Mouse (Mus musculus): ENCODE results near the gene Dctn1. TPM values are rescaled to one million over a fixed set of nuclear protein-coding genes. Genes with fewer than 3 reads are reported as not detected.
"Not testable (repeated sequence)": the region's sequence is repeated elsewhere in the genome, so short reads cannot be mapped to it uniquely, and the experiment has no call there.

Dctn1 gene
- polyA plus RNA-seq, 1 experiment from 2014 or later: 116 TPM

DNA sequence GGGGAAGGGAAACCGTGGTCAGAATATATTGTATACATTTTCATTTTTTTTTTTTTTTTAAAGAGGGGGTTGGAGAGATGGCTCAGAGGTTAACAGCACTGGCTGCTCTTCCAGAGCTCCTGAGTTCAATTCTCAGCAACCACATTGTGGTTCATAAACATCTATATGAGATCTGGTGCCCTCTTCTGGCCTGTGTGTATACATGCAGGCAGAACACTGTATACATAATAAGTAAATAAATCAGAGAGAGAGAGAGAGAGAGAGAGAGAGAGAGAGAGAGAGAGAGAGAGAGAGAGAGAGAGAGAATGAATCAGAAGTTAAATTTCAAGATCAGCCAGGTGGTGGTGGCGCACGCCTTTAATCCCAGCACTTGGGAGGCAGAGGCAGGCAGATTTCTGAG lies 6.3 kb upstream of the Dctn1 start:
- H3K4me3 ChIP-seq; H3K27ac ChIP-seq (replicated peaks); H3K9me3 ChIP-seq; H3K36me3 ChIP-seq (replicated peaks): not testable (repeated sequence)
- WGBS: 33% methylated on average over 3 of the region's 3 CpGs
- H3K4me1 ChIP-seq: peaks cover 41% of the 10 kb centered on the region
- peak; percentile 52 for DNase-seq (ENCODE audit: low spot score)
- peaks cover 46% of the 10 kb centered on the region for H3K27me3 ChIP-seq (replicated peaks; ENCODE audit: low read depth, poor library complexity, severe bottlenecking)

DNA sequence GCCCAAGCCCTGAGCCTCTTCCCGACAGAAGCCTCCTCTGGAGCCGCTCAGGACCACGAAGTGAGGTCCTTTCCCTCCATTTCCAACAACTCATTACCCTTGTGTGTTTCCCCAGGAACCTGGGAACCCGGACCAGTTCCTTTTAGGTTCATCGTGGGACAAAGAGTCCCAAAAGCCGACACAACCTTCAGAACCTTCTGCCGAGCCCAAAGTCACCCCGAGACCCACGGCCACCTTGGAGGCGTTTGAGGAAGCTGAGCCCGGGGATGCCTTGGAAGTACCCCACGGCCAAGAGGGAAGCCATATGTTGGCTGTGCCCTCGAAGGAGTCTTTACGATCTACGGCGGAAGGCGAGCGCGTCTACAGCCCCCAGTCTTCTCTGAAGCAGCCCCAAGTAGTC lies 4.3 kb upstream of the Dctn1 start:
- Histone ChIP-seq H3K4me3 (peak overlapping the region; percentile 54), H3K27me3 (replicated peaks; ENCODE audit: low read depth, poor library complexity, severe bottlenecking) (peaks cover 34% of the 10 kb centered on the region), H3K36me3 (replicated peaks) (no peaks in the 10 kb centered on the region), H3K4me1 (peaks cover 32% of the 10 kb centered on the region), H3K27ac (replicated peaks) (no peak overlapping the region), H3K9me3 (no peaks in the 10 kb centered on the region)
- DNase-seq (ENCODE audit: low spot score): no peak
- WGBS: 6% methylated on average over 19 of the region's 19 CpGs

DNA sequence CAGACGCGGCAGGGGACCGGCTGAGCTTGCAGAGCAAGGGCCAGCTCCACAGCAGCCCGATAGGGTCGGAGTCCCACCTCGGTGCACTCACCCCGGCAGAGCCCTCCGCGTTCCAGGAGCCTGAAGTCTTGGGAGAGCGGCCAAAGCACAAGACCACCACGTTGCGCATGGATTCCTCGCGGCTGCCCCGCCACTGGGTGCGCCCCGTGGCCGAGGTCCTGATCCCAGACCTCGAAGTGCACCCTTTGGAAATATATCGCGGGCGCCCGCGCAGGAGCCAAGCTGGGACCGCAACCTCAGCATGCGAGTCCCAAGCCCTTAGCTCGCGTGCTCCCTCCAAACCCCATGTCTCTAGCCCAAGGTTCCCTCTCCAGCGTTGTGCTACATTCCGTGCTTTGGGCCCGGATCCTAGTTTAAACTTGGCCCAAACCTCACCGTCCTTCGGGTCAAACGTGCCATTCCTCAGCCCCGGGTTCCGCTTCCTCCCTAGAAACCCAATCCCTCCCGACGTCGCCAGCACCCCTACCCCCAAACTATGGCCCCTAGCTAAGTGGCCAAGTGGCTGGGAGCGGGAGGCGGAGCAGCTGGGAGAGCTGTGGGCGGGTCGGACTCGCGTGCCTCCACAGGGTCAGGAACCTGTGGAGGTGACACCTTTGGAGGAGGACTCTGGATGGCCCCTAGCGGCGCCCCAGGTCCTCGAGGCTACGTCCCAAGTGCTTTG lies 3.6 kb upstream of the Dctn1 start:
- Histone ChIP-seq H3K27me3 (replicated peaks; ENCODE audit: low read depth, poor library complexity, severe bottlenecking) (peaks cover 34% of the 10 kb centered on the region), H3K36me3 (replicated peaks) (no peaks in the 10 kb centered on the region), H3K4me1 (peaks cover 36% of the 10 kb centered on the region), H3K4me3 (peak overlapping the region; percentile 54), H3K27ac (replicated peaks) (peak overlapping the region; percentile 12; the same call in 1 of the 2 replicates), H3K9me3 (no peaks in the 10 kb centered on the region)
- under 1% methylated on average over 49 of the region's 49 CpGs for WGBS
- peak; percentile 65 for DNase-seq (ENCODE audit: low spot score)

DNA sequence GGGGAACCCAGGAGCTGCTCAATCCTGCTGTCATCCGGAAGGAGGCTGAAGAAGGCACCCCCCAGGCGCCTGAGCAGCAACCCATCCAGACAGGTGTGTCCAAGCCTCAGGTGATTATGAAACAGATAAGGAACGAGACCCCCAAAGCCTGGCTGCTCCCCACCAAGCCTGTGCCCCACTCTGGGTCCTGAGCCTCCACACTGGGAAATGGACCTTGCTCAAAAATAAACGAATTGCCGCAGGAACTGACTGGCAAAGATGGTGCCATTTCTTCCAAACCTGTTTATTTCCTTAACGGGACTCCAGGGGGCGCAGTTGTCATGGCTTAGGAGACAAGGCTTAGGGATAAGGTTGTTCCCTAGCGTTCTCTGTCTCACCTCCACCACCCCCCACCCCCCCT lies 3.0 kb upstream of the Dctn1 start:
- Histone ChIP-seq H3K27ac (replicated peaks) (no peak overlapping the region), H3K4me3 (peak overlapping the region; percentile 54), H3K36me3 (replicated peaks) (no peaks in the 10 kb centered on the region), H3K27me3 (replicated peaks; ENCODE audit: low read depth, poor library complexity, severe bottlenecking) (peaks cover 34% of the 10 kb centered on the region), H3K4me1 (peaks cover 40% of the 10 kb centered on the region), H3K9me3 (no peaks in the 10 kb centered on the region)
- under 1% methylated on average over 8 of the region's 8 CpGs for WGBS
- peak; percentile 77 for DNase-seq (ENCODE audit: low spot score)

DNA sequence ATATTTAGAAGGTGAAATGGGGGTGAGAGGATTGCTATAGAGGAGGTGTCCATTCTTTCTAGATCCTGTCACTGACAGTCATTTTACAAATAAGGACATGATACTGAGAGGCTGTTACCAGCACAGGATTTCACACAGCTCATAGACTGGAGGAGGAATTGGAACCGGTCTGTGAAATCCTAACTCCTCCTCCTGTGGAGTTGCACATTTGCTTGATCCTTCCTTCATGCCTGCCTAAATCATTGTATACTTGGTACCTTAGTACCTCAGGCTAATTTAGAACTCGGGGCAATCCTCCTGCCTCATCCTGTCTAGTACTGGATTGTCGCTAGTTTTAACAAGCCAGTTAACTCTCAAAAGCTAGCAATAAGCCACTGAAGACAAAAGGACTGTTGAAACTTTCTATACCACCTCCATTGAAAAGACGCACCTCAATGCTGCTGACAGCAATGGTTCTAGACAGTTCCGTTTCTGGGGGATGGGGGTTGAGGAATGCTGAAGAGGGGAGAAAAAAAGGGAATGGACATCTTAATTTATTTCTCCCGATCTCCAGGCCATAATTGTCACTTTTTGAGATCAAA lies 604 bp upstream of the Dctn1 start:
- no peak for DNase-seq (ENCODE audit: low spot score)
- peak overlapping the region; percentile 99 for H3K27ac ChIP-seq (replicated peaks)
- H3K4me1 ChIP-seq: peaks cover 40% of the 10 kb centered on the region
- peaks cover 28% of the 10 kb centered on the region for H3K27me3 ChIP-seq (replicated peaks; ENCODE audit: low read depth, poor library complexity, severe bottlenecking)
- H3K36me3 ChIP-seq (replicated peaks): no peaks in the 10 kb centered on the region
- H3K9me3 ChIP-seq: no peaks in the 10 kb centered on the region
- 8% methylated on average over 6 of the region's 6 CpGs for WGBS
- peak overlapping the region; percentile 88 for H3K4me3 ChIP-seq

DNA sequence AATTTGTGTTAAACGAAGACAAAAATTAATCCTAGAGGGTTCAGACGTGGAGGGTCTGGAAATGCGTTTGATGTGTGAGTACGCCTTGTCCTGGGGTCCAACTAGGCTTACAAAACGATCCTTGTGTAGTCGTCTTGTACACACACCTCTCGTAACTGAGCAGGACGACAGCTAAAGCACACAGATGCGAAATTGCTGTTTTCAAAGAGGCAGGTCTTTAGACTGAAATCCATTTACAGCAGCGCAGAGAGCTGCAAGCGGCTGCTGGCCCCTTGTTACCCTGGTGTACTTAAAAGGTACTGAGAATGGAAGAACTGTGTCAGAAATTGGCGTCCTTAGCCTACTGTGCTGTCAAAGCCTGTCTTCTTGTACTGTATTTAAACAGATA lies 517 bp downstream of the Dctn1 start:
- H3K27ac ChIP-seq (replicated peaks): peak overlapping the region; percentile 99
- no peak for DNase-seq (ENCODE audit: low spot score)
- 1% methylated on average over 12 of the region's 12 CpGs for WGBS
- no peaks in the 10 kb centered on the region for H3K36me3 ChIP-seq (replicated peaks)
- no peaks in the 10 kb centered on the region for H3K9me3 ChIP-seq
- H3K4me3 ChIP-seq: peak overlapping the region; percentile 88
- peaks cover 42% of the 10 kb centered on the region for H3K4me1 ChIP-seq
- peaks cover 17% of the 10 kb centered on the region for H3K27me3 ChIP-seq (replicated peaks; ENCODE audit: low read depth, poor library complexity, severe bottlenecking)

DNA sequence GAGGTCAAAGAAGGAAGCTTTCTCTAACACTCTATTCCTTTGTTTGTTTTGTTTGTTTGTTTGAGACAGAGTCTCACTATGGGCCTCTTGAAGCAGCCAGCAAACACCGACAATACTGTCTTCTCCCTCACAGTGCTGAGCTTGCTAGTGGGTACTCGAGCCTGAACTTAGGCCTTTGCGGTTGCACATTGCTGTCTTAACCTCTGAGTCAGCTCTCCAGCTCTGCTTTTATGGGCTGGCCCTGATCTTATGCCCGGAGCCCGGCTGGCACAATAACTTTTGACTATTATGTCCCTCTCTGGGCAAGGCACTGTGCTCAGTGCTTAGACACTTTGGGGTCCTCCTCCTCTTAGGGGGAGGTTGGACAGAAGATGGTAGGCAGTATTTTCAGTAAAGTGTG lies 4.2 kb downstream of the Dctn1 start:
- Histone ChIP-seq H3K4me1 (peaks cover 23% of the 10 kb centered on the region), H3K27ac (replicated peaks) (no peak overlapping the region), H3K9me3 (no peaks in the 10 kb centered on the region), H3K27me3 (replicated peaks; ENCODE audit: low read depth, poor library complexity, severe bottlenecking) (no peaks in the 10 kb centered on the region), H3K4me3 (no peak overlapping the region), H3K36me3 (replicated peaks) (no peaks in the 10 kb centered on the region)
- DNase-seq (ENCODE audit: low spot score): no peak
- 85% methylated on average over 5 of the region's 5 CpGs for WGBS

DNA sequence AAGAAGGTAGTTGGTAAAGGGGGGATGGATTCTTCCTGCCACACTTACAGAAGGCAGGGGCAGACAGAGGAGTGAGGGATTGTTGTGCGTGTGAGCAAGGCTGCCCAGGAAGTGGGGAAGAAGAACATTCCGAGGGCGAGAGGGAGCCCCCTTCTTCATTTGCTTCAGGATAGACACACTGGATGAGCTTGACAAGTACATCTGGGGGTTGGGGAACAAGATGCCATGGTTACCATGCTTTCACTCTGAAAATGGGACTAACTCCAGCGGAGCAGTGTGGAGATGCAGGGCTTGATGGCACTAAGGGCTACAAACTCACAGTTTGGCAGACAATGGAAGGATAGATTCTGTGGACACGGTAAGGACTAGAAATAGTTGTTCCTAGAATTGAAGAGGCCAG lies 5.3 kb downstream of the Dctn1 start:
- H3K27ac ChIP-seq (replicated peaks): no peak overlapping the region
- 84% methylated on average over 5 of the region's 5 CpGs for WGBS

DNA sequence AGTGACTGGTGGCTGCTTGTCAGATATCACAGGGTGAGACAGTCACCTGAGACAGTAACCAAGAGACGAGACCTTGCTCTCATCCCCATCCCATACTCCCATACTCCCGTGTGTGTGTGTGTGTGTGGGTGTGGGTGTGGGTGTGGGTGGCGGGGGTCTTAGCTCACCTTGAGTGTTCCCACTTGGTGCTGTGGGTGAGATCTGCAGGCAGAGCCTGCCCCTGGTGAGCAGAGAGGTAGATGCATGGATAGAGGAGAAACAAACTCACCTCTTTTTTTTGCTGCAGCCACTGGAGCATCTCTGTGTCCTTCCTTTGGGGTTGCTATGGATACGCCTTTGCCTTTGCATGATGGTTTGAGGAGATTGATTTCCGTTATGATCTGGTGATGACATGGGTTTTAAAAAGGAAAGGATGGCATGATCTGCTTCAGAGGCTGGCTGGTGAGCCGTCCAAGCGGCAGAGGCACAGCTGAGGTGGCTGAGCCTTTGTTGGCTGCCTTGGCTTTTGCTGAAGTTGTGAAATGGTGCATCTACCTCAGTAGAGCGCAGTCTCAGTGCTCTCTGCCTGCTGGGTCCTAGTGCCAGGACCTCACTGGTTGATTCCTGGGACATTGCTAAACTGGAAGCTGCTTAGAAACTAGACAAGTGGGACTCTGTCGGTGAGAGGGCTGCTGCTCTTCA lies 6.7 kb downstream of the Dctn1 start:
- no peaks in the 10 kb centered on the region for H3K9me3 ChIP-seq
- 66% methylated on average over 9 of the region's 9 CpGs for WGBS
- no peak overlapping the region for H3K4me3 ChIP-seq
- peaks cover 11% of the 10 kb centered on the region for H3K36me3 ChIP-seq (replicated peaks)
- H3K27me3 ChIP-seq (replicated peaks; ENCODE audit: low read depth, poor library complexity, severe bottlenecking): no peaks in the 10 kb centered on the region
- DNase-seq (ENCODE audit: low spot score): no peak
- peaks cover 8% of the 10 kb centered on the region for H3K4me1 ChIP-seq
- no peak overlapping the region for H3K27ac ChIP-seq (replicated peaks)

More for the DNA sequence above, 5.3 kb downstream of the Dctn1 start:
- H3K4me1 ChIP-seq: peaks cover 19% of the 10 kb centered on the region
- H3K36me3 ChIP-seq (replicated peaks): peaks cover 3% of the 10 kb centered on the region
- no peak for DNase-seq (ENCODE audit: low spot score)
- H3K27me3 ChIP-seq (replicated peaks; ENCODE audit: low read depth, poor library complexity, severe bottlenecking): no peaks in the 10 kb centered on the region
- no peaks in the 10 kb centered on the region for H3K9me3 ChIP-seq
- no peak overlapping the region for H3K4me3 ChIP-seq

DNA sequence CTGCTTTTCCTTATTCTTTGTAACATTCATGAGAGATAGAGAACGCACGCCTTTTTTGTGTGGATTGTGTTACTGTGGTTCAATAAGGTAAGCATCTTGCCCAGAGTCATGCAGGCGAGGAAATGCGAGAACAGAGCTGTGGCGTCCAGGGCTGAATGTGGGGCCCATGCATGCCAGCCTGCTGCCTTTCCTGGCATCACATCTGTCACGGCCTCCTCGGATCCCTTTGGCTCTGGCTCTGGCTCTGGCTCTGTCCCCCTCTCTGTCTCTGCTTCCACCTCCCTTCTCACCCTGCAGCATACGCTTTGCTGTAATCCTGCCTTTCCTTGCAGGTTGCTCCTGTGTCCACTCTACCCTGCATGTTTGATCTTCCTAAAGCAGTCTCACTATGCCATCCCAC lies 10.3 kb downstream of the Dctn1 start:
- WGBS: 88% methylated on average over 8 of the region's 8 CpGs
- Histone ChIP-seq H3K27ac (replicated peaks) (no peak overlapping the region), H3K4me1 (peaks cover 20% of the 10 kb centered on the region), H3K27me3 (replicated peaks; ENCODE audit: low read depth, poor library complexity, severe bottlenecking) (no peaks in the 10 kb centered on the region), H3K4me3 (no peak overlapping the region), H3K9me3 (no peaks in the 10 kb centered on the region), H3K36me3 (replicated peaks) (peaks cover 11% of the 10 kb centered on the region)
- DNase-seq (ENCODE audit: low spot score): no peak

DNA sequence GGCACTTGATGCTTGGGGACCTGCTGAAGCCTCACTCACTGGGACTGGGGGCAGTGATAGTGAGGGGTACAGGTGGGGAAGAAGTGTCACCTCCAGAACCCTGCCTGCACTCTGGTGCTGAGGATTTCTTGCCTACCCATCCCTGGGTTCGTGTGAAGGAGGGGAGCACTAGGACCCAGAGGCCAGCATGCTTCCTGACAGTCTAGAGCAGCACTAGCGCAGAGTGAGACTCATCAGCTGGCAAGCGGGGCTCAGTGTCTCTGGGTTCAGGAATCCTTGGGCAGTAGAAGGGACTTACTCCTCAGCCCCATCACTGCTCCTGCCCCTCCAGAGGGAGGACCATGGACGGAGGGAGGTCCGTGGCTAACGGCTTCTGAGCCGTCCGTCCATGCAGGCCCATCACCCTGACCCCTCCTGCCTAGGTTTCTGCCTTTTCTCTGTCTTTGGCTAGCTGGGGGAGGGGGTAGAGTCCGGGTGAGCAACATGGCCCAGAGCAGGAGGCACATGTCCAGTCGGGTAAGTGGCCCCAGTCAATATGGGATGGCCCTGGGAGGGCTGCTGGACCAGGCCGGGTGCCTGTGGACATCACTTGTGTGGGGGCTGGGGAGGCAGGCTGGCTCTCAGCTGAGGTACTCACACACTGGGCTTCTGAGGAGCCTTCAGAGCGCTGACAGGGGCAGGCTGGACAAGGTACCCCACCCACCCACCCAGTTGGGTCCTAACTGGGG lies 13.8 kb downstream of the Dctn1 start:
- no peaks in the 10 kb centered on the region for H3K9me3 ChIP-seq
- peaks cover 19% of the 10 kb centered on the region for H3K4me1 ChIP-seq
- peak overlapping the region; percentile 16 for H3K27ac ChIP-seq (replicated peaks)
- peak overlapping the region; percentile 54 for H3K4me3 ChIP-seq
- H3K27me3 ChIP-seq (replicated peaks; ENCODE audit: low read depth, poor library complexity, severe bottlenecking): no peaks in the 10 kb centered on the region
- H3K36me3 ChIP-seq (replicated peaks): peaks cover 37% of the 10 kb centered on the region
- peak; percentile 53 for DNase-seq (ENCODE audit: low spot score)
- 16% methylated on average over 12 of the region's 12 CpGs for WGBS

DNA sequence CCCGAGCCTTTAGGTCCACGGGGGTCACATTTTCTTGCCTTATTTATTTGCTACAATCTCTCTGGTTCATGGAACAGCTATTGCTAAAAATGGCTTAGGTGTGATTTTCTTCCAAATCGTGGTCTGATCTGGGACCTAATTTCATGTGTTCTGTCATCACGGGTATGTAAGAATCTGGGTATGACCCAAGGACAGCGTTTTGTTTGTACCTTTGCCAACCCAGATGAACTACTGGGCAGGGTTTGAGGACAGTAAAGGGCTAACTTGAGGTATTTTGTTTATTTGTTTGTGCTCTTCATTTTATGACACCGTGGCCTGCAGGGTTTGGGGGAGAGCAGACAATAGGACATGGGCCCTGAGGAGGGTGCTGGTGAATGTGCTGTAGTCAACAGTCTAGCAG lies 14.9 kb downstream of the Dctn1 start:
- no peaks in the 10 kb centered on the region for H3K9me3 ChIP-seq
- no peaks in the 10 kb centered on the region for H3K27me3 ChIP-seq (replicated peaks; ENCODE audit: low read depth, poor library complexity, severe bottlenecking)
- H3K4me1 ChIP-seq: peaks cover 29% of the 10 kb centered on the region
- no peak overlapping the region for H3K4me3 ChIP-seq
- peaks cover 44% of the 10 kb centered on the region for H3K36me3 ChIP-seq (replicated peaks)
- no peak for DNase-seq (ENCODE audit: low spot score)
- no peak overlapping the region for H3K27ac ChIP-seq (replicated peaks)
- WGBS: 88% methylated on average over 6 of the region's 6 CpGs

All from embryonic facial prominence, embryonic 10.5 days (tissue).